Mouse (Mus musculus): Measurements from ENCODE around the gene Gm17482. TPM values are rescaled to one million over a fixed set of nuclear protein-coding genes. Genes with fewer than 3 reads are reported as not detected.

The Gm17482 gene
- polyA plus RNA-seq, 2 experiments = not detected

DNA sequence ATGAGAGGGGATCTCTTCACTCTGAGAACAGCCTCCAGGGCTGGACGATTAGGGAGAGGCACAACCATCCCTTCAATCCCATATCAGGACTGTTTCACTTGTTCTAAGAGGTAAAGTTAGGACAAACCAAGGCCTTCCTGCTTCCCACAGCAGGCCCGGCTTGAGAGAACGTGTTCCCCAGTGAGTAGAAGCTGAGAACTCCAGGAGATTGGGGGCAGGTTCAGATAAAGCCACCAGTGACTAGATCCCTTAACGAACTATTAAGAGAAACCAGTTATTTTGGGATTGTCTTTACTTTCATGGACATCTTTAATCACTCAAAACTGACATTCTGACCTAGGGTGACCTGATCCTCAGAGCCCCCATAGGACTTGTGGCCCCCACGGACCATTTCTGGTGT is 42.4 kb downstream of the Gm17482 start:
- Histone ChIP-seq H3K27me3 (ENCODE audit: control insufficient read depth, insufficient read depth, low read length) (no peaks in the 10 kb centered on the region), H3K9ac (replicated peaks) (no peak overlapping the region), H3K27ac (no peak overlapping the region), H3K4me1 (replicated peaks; ENCODE audit: control insufficient read depth in 2 of 2, insufficient read depth in 2 of 2, low read length in 1 of 2) (peaks cover 0 to 3% of the 10 kb centered on the region in 2 experiments; a peak in 1 of 4 replicates), H3K4me3 (ENCODE audit: insufficient read depth in 1 of 2, low read depth in 2 of 2, low read length in 2 of 2) (no peak overlapping the region), H3K36me3 (replicated peaks; ENCODE audit: control insufficient read depth, insufficient read depth, low read depth) (no peaks in the 10 kb centered on the region), H3K9me3 (ENCODE audit: control insufficient read depth, low read length) (no peaks in the 10 kb centered on the region), H3K4me2 (ENCODE audit: low read depth) (no peak overlapping the region)
- TF ChIP-seq CTCF (IDR thresholded peaks at IDR 0.05; ENCODE audit: low read depth) = no peak
- TF ChIP-seq EP300 (IDR thresholded peaks at IDR 0.05; ENCODE audit: low read depth) = no peak
- ATAC-seq (ENCODE audit: insufficient read depth) (no peak), DNase-seq (ENCODE audit: low read depth in 3 of 3, low spot score in 3 of 3) (no peak)
- 58% methylated on average over 5 of the region's 5 CpGs for WGBS (ENCODE audit: insufficient replicate concordance)

- peaks cover 0 to 3% of the 10 kb centered on the region in 2 experiments; a peak in 1 of 4 replicates for H3K4me1 ChIP-seq (replicated peaks; ENCODE audit: control insufficient read depth in 2 of 2, insufficient read depth in 2 of 2, low read length in 1 of 2)
- no peak for DNase-seq (ENCODE audit: low read depth in 3 of 3, low spot score in 3 of 3)
- no peaks in the 10 kb centered on the region for H3K27me3 ChIP-seq (ENCODE audit: control insufficient read depth, insufficient read depth, low read length)
- no peak for TF ChIP-seq EP300 (IDR thresholded peaks at IDR 0.05; ENCODE audit: low read depth)
- TF ChIP-seq CTCF (IDR thresholded peaks at IDR 0.05; ENCODE audit: low read depth) = no peak
- no peak overlapping the region for H3K4me2 ChIP-seq (ENCODE audit: low read depth)
- no peak overlapping the region for H3K27ac ChIP-seq
- no peak overlapping the region for H3K4me3 ChIP-seq (ENCODE audit: insufficient read depth in 1 of 2, low read depth in 2 of 2, low read length in 2 of 2)
- peak; percentile 11; the same call in 1 of the 2 replicates for ATAC-seq (ENCODE audit: insufficient read depth)
- H3K9me3 ChIP-seq (ENCODE audit: control insufficient read depth, low read length) = no peaks in the 10 kb centered on the region
- no peaks in the 10 kb centered on the region for H3K36me3 ChIP-seq (replicated peaks; ENCODE audit: control insufficient read depth, insufficient read depth, low read depth)
- no peak overlapping the region for H3K9ac ChIP-seq (replicated peaks)
- 14% methylated on average over 2 of the region's 2 CpGs for WGBS (ENCODE audit: insufficient replicate concordance)
These were observed 42.9 kb downstream of the Gm17482 start for GRCm38 (mm10) chr6:115270085-115270484.

- no peak for ATAC-seq (ENCODE audit: insufficient read depth)
- Histone ChIP-seq H3K4me3 (ENCODE audit: insufficient read depth in 1 of 2, low read depth in 2 of 2, low read length in 2 of 2) (no peak overlapping the region), H3K27me3 (ENCODE audit: control insufficient read depth, insufficient read depth, low read length) (no peaks in the 10 kb centered on the region), H3K27ac (no peak overlapping the region), H3K4me1 (replicated peaks; ENCODE audit: control insufficient read depth in 2 of 2, insufficient read depth in 2 of 2, low read length in 1 of 2) (peaks cover 0 to 3% of the 10 kb centered on the region in 2 experiments; a peak in 1 of 4 replicates), H3K9ac (replicated peaks) (no peak overlapping the region), H3K9me3 (ENCODE audit: control insufficient read depth, low read length) (no peaks in the 10 kb centered on the region), H3K4me2 (ENCODE audit: low read depth) (no peak overlapping the region), H3K36me3 (replicated peaks; ENCODE audit: control insufficient read depth, insufficient read depth, low read depth) (no peaks in the 10 kb centered on the region)
- DNase-seq (ENCODE audit: low read depth in 3 of 3, low spot score in 3 of 3) = no peak
- no peak for TF ChIP-seq EP300 (IDR thresholded peaks at IDR 0.05; ENCODE audit: low read depth)
- no peak for TF ChIP-seq CTCF (IDR thresholded peaks at IDR 0.05; ENCODE audit: low read depth)
- WGBS (ENCODE audit: insufficient replicate concordance) = 45% methylated on average over 3 of the region's 3 CpGs
These were observed 44.2 kb downstream of the Gm17482 start for GRCm38 (mm10) chr6:115271326-115271725.

GRCm38 (mm10) chr6:115271866-115272271 is 44.7 kb downstream of the Gm17482 start:
- H3K9me3 ChIP-seq (ENCODE audit: control insufficient read depth, low read length) = no peaks in the 10 kb centered on the region
- DNase-seq (ENCODE audit: low read depth in 3 of 3, low spot score in 3 of 3) = no peak
- 25% methylated on average over 4 of the region's 4 CpGs for WGBS (ENCODE audit: insufficient replicate concordance)
- no peak overlapping the region for H3K4me3 ChIP-seq (ENCODE audit: insufficient read depth in 1 of 2, low read depth in 2 of 2, low read length in 2 of 2)
- H3K36me3 ChIP-seq (replicated peaks; ENCODE audit: control insufficient read depth, insufficient read depth, low read depth) = no peaks in the 10 kb centered on the region
- H3K27me3 ChIP-seq (ENCODE audit: control insufficient read depth, insufficient read depth, low read length) = no peaks in the 10 kb centered on the region
- no peak for TF ChIP-seq EP300 (IDR thresholded peaks at IDR 0.05; ENCODE audit: low read depth)
- TF ChIP-seq CTCF (IDR thresholded peaks at IDR 0.05; ENCODE audit: low read depth) = no peak
- no peak overlapping the region for H3K27ac ChIP-seq
- peaks cover 0 to 3% of the 10 kb centered on the region in 2 experiments; a peak in 1 of 4 replicates for H3K4me1 ChIP-seq (replicated peaks; ENCODE audit: control insufficient read depth in 2 of 2, insufficient read depth in 2 of 2, low read length in 1 of 2)
- H3K9ac ChIP-seq (replicated peaks) = no peak overlapping the region
- no peak overlapping the region for H3K4me2 ChIP-seq (ENCODE audit: low read depth)
- ATAC-seq (ENCODE audit: insufficient read depth) = no peak

DNA sequence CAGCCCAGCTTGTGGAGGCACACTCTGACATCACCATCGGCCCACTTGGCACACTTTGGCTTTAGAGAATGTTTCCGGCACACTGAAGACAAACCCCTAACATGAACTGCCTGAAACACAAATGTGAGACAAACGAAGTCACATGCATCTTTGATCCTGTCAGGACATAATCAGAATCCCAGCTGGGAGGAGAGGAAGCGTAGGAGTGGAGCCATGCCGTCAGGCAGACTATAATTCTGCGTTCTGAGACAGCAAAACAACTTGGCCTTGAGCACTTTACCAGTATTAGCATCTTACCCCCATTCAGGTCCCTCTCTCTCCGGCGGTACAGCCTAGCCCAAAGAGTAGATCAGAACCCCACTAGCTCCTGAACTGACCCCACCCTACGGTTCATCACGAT is 46.2 kb downstream of the Gm17482 start:
- no peak for ATAC-seq (ENCODE audit: insufficient read depth)
- Histone ChIP-seq H3K36me3 (replicated peaks; ENCODE audit: control insufficient read depth, insufficient read depth, low read depth) (no peaks in the 10 kb centered on the region), H3K9me3 (ENCODE audit: control insufficient read depth, low read length) (no peaks in the 10 kb centered on the region), H3K4me3 (ENCODE audit: insufficient read depth in 1 of 2, low read depth in 2 of 2, low read length in 2 of 2) (no peak overlapping the region), H3K4me1 (replicated peaks; ENCODE audit: control insufficient read depth in 2 of 2, insufficient read depth in 2 of 2, low read length in 1 of 2) (peaks cover 0 to 3% of the 10 kb centered on the region in 2 experiments; a peak in 1 of 4 replicates), H3K9ac (replicated peaks) (no peak overlapping the region), H3K4me2 (ENCODE audit: low read depth) (no peak overlapping the region), H3K27me3 (ENCODE audit: control insufficient read depth, insufficient read depth, low read length) (no peaks in the 10 kb centered on the region), H3K27ac (no peak overlapping the region)
- 64% methylated on average over 10 of the region's 10 CpGs for WGBS (ENCODE audit: insufficient replicate concordance)
- TF ChIP-seq EP300 (IDR thresholded peaks at IDR 0.05; ENCODE audit: low read depth) = no peak
- no peak for TF ChIP-seq CTCF (IDR thresholded peaks at IDR 0.05; ENCODE audit: low read depth)
- no peak for DNase-seq (ENCODE audit: low read depth in 3 of 3, low spot score in 3 of 3)

All from liver, embryonic 14.5 days (tissue).